In the genomic region with DNA sequence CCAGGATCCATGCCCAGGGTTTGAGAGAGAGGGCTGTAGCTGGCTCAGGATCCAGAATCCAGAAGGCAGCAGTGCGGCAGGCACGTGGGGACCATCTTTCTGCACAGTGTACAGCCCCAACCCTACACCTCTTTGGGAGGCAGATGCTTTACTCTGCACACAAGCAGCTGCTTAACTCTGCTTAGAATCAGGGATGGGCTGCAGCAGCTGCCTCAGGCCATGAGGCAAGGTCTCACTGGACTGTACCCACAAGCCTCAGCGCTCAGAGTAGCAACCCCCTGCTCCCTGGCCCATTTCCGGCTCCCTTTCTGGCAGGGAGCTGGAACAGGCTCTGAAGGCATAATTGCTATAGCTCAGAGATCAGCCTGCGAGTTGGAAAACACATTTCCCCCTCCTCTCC, we compare ENCODE assay signal across 8 mouse cellular contexts. TPM values are rescaled to one million over a fixed set of nuclear protein-coding genes. Genes with fewer than 3 reads are reported as not detected.
DNase-seq lines count a peak whose midpoint lies in the region; ATAC-seq lines count a peak whose summit lies in the region.

No protein-coding gene starts in this region.

- 0 out of 2 replicates have a peak, but pooled peaks cover 3% of the 10 kb centered on the region for H3K27me3 ChIP-seq in heart, embryonic 10.5 days (ENCODE audit: insufficient read depth, poor library complexity, severe bottlenecking)
- no peaks in the 10 kb centered on the region for H3K27me3 ChIP-seq in midbrain, embryonic 13.5 days

- peak overlapping the region; percentile 29 for H3K27ac ChIP-seq in heart, embryonic 10.5 days
- H3K27ac ChIP-seq in midbrain, embryonic 13.5 days = no peak overlapping the region; the same call in 1 of the 2 replicates

- H3K9me3 ChIP-seq in heart, embryonic 10.5 days = no peaks in the 10 kb centered on the region
- no peaks in the 10 kb centered on the region for H3K9me3 ChIP-seq in midbrain, embryonic 13.5 days

- WGBS in heart, embryonic 10.5 days = 57% methylated on average over 5 of the region's 5 CpGs
- 47% methylated on average over 5 of the region's 5 CpGs for WGBS in midbrain, embryonic 13.5 days

- H3K4me2 ChIP-seq in midbrain, embryonic 13.5 days (replicated peaks) = no peak overlapping the region

- peak; percentile 31 to 41 for DNase-seq in cerebellum, postnatal 10 days
- DNase-seq in R1 (ENCODE audit: low read depth, low spot score) = peak; percentile 75
- no peak for DNase-seq in heart, embryonic 10.5 days (ENCODE audit: low spot score)
- no peak for DNase-seq in cerebellum, postnatal 25 days
- no peak for DNase-seq in right cerebral cortex, postnatal 14 days

- H3K4me1 ChIP-seq in heart, embryonic 10.5 days = peaks cover 9% of the 10 kb centered on the region; the same call in 1 of the 2 replicates
- H3K4me1 ChIP-seq in midbrain, embryonic 13.5 days (replicated peaks) = peaks cover 14% of the 10 kb centered on the region

- no peaks in the 10 kb centered on the region for H3K36me3 ChIP-seq in heart, embryonic 10.5 days
- no peaks in the 10 kb centered on the region for H3K36me3 ChIP-seq in midbrain, embryonic 13.5 days

- no peak overlapping the region for H3K4me3 ChIP-seq in heart, embryonic 10.5 days
- no peak overlapping the region for H3K4me3 ChIP-seq in midbrain, embryonic 13.5 days (replicated peaks)

- no peak for ATAC-seq in cerebellum, adult (ENCODE audit: insufficient number of reproducible peaks, low FRiP score, low TSS enrichment)
- peak; percentile 85 for ATAC-seq in midbrain, embryonic 13.5 days
- ATAC-seq in CD4-positive, CD25-positive, alpha-beta regulatory T cell, adult 4 months = no peak

- H3K9ac ChIP-seq in midbrain, embryonic 13.5 days (replicated peaks) = 0 out of 2 replicates have a peak overlapping the region, but pooled peaks have one; percentile 7

RNA-seq across cellular contexts. Expression of a gene that starts 45.3 kb away (rescaled TPM):
- polyA plus RNA-seq in heart, embryonic 10.5 days (2016; fragmentation: Nextera tagmentation; extraction: Ambion mirVana) = 24.6 and 27.5 TPM in 2 replicates
- 41.6 and 43.3 TPM in 2 replicates for polyA plus RNA-seq in midbrain, embryonic 13.5 days (2015; fragmentation: Nextera tagmentation; extraction: Ambion mirVana)
- under 1 TPM; 0.29 to 0.31 TPM for polyA plus RNA-seq in CD4-positive, CD25-positive, alpha-beta regulatory T cell, adult 4 months (2017; shearing (Covaris generic))

Comparison
In these comparisons a context has a peak if more than half of its experiments do, and no peak if none do; other contexts are left out.
1. DNase-seq: peak in cerebellum, postnatal 10 days (2 of 2) and R1 (single experiment); none in heart, embryonic 10.5 days (single experiment), cerebellum, postnatal 25 days (0 of 2) and right cerebral cortex, postnatal 14 days (single experiment).
2. RNA of a gene that starts 45.3 kb away (polyA plus RNA-seq): 41.6 to 43.3 TPM in midbrain, embryonic 13.5 days and 24.6 to 27.5 TPM in heart, embryonic 10.5 days; 0.29 to 0.31 TPM in CD4-positive, CD25-positive, alpha-beta regulatory T cell, adult 4 months; every median in the first group is over 10 times any median in the second.